Mouse (Mus musculus) layer of hippocampus, postnatal 36 days (tissue): ENCODE measurements around the gene BC037034. TPM values are rescaled to one million over a fixed set of nuclear protein-coding genes. Genes with fewer than 3 reads are reported as not detected.
A peak's percentile ranks its signal among the peaks of the same experiment; 100 is the strongest.

Experiments
- DNase-seq, 2 experiments: peaks; one replicate each; pipeline ENCODE4 v3.0.0; 2022
- total RNA-seq, 2 experiments: library from RNA; stranded (reverse); gene quantifications; 2 replicates each; pipeline ENCODE4 v1.2.3; 2021

BC037034 gene
- 10 to 100 TPM; 70.0 to 73.7 TPM for total RNA-seq

DNA sequence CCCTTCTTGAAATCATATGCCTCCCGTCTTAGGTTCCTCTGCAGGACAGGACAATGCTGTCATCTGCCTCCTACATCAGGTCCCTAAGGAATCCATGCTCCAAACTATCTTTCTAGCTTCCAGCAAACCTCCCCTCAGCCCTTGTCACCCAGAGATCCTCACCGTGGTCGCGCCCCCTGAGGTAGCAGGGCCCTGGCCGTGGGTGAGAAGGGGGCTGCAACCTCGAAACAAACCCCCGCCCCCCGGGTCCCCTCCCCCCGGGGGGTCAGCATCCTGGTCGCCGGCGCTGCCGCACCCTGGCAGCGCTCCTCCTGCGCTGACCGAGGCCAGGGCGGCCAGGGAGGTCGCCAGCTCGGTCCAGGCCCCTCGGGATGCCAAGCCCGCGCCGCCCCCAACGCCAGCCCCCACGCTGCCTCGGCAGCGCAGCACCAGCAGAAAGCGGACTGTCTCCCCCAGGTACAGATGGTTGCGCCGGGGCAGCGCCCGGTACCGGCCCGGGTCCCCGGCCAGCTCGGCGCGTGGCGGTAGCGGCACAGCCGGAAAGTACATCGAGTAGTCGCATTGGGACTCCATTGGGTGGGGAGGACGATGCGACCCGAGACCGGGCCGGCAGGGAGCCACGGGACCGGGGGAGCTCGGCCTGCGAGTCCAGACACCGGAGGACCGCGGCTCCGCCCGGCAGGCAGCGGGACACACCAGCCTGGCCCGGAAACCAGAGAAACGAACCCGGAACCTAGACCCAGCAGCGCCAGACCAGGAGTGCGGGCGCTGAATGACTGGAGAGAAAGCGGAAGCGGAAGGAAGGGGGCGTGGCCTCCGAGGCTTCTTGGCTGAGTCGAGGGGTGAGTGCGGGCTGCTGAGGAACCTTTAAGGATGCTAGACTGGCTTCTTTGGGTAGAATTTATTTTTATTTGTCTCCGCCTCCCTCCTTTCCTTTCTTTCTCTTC, at the start of gene BC037034:
BC037034 (minus strand) TSS at position 774 of the 947 bp plus-strand sequence.
- DNase-seq, result peak; percentile 87 to 90

DNA sequence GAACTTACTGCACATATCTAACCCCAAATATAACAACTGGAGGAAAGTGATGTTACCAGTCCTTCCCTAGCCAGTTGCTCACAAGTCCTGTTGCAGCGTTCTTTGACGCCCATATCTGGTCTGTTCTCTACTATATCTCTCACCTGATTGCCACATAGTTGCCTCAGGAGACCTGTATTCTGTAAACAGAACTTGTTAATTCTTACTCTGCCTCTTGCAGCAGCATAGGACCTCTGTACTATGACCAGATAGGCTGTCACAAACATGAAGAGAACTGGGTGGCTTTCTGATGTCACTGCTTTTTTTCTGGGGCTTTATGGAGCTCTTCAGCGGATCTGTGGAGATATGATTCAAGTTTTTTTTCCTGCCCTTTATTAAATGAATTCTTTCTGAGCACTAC, 49.0 kb upstream of the BC037034 start:
- no peak for DNase-seq

DNA sequence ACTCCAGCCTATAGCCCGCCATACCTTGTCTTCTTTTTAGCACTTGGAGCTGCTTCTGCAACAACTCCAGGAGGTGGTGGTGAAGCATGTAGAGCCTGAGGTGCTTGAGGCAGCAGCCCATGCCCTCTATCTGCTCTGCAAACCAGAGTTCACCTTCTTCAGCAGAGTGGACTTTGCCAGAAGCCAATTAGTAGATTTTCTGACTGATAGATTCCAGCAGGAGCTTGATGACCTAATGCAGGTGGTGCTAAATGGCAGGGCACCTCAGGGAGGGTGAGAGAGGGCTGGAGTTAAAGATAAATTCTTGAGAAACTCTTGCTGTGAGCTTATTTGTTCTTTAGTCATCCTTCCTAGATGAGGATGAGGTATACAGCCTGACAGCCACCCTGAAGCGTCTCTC, 35.8 kb upstream of the BC037034 start:
- DNase-seq, result no peak

DNA sequence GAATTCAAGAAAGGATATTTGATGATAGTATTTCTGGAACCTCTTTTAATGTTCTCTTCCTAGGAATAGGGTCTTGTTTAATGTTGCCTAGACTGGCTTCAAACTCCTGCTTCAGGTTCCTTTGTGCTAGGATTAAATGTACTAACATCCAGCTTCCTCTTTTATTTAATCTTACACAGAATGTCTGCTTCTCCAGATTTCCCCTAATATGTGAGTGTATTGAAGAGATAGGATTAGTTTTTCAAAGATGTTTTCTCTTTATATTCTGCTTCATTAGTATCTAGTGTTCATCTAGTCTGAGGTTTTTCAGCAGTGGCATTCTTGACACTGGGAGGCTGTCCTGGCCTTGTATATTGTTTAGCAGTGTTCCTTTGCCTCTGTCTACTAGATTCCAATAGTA, 30.3 kb upstream of the BC037034 start:
- DNase-seq, result no peak

DNA sequence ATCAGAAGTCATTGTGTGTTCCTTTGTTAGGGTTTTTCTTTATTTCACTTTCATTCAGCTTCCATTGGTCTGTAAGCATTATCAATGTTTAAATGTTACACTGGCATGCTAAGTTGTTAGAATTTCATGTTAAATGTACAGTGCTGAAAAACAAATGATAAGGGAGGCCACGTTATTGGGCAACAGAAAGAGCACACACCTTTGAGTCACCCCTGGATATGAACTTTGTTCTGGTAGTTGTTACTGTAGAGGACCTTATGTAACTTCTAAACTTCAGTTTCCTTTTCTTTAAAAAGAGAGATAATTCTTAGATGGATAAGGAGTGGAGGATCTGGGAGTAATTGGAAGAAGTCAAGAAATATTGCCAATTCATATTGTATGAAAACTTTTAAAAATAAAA, 27.8 kb upstream of the BC037034 start:
- DNase-seq, result no peak

DNA sequence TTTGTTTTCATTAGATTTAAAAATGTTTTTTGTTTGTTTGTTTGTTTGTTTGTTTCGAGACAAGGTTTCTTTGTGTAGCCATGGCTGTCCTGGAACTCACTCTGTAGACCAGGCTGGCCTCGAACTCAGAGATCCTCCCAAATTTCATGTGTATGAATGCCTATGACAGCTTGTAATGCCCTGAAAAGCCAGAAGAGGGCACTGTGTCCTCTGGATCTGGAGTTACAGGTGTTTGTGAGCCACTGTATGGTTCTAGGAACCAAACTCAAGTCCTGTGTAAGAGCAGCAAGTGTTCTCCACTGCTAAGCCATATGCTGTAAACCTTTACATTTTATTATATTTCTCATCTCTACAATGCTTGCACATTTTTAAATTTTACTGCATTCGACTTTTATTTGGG, 24.0 kb upstream of the BC037034 start:
- DNase-seq, result no peak

DNA sequence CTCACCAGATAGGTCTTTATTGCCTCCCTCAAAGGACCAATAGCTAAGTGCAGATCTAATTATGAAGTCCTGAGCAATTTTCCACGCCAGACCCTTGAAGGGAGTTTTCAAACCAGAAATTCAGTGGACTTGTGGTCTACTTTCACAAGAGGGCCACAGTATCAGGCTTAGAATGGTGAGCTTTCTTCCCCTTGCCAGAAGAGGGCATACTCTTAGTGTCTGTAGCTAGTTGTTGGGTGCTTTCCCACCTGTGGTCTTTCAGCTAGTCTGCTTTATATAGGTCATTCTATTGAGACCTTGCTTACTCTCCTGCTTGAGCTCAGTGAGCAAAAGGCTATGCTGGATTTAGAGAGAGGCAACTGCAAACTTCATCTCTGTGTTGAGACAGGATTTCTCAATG, 19.7 kb upstream of the BC037034 start:
- no peak for DNase-seq

DNA sequence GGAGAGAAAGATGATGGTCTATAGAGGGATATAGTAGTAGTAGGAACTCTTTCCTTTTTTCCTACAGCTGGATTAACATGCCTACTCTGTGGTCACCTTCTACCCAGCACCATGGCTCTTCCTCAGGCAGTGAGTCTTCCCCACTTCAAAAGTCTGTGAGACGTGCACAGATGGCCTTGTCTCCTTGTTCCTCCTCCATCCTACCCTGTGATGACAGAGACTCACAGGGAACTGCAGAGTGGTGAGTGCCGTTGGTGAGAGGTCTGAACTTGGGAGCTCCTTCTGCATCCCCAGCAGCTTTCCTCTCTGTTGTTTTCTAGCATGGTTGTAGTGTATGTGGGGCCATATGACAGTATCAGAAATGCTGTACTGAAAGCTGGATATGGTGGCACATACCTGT, 18.0 kb upstream of the BC037034 start:
- DNase-seq, result no peak

DNA sequence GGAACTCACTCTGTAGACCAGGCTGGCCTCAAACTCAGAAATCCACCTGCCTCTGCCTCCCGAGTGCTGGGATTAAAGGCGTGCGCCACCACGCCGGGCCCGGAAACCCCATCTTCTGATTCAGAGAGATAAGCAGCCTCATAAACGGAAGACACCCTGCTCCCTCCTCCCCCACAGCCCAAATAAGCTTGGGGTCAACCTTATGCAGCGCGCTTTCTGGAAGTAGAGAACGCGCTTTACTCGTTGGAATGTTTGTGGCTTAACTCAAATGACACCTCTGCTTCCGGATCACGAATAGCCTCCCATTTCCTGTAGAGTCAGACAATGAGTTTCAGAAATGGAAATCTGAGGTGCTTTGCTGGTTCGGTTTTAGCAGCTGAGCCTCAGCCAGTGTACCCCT, 17.0 kb upstream of the BC037034 start:
- DNase-seq, result no peak

DNA sequence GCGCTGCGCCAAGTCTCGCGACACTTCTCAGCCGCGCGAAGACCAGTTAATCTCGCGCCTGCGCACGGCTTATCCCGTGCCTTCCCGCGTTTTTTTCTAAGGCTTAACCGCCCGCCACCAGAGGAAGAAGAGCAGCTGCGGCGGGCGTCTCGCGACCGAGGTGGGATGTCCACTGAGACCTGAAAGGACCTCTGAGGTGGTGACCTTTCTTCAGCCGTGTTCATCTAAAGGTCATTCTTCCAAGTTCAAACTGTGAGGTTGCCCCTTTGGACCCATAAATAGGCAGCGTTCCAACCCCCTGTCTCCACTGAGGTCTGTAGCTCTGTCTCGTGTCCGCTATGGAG, 16.6 kb upstream of the BC037034 start:
- no peak for DNase-seq

DNA sequence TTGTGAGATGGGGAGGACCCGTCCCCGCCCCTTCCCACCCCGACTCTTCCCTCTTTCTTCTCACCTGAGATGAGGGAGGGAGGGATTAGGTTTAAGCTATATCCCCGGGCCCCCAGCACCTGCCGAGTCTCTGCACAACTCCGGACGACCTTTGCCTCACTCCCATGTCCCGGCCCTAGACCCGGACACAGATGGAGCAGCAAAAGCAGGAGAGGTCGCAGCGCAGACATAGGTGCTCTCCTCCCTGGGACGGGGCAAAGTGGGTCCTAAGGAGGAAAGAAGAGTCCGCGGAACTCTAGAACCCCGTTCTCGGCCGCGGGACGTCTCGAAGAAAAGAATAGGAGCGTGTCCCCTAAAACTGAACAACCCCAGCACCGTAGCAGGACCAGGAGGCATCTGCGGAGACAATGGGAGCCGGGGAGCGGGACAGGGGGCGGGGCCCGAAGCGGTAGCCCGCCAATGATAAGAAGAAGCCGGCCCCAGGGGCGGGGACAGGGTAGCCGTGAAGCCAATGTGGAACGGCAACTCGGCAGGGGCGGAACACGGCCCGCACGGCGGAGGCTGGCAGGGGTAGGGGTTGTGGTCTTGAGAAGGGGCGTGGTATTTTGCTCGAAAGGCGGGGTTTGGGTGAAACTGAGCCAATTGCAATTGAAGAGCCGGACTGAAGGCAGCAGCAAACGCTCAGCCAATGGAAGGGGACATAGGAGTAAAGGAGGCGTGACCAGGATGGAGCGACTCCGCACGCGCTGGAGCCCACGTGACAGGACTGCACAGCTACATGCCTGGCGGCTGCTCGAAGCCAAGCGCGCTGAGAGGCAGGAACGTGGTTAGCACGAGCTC, 16.0 kb upstream of the BC037034 start, which contains the start of the genes Gm43720, Gpc2 and Stag3:
Gm43720 (minus strand) TSS at position 374 of the 840 bp plus-strand sequence.
Gpc2 (minus strand) TSS at position 421 of the 840 bp plus-strand sequence.
Stag3 (plus strand) TSS at position 656 of the 840 bp plus-strand sequence.
- peak; percentile 78 to 84 for DNase-seq

DNA sequence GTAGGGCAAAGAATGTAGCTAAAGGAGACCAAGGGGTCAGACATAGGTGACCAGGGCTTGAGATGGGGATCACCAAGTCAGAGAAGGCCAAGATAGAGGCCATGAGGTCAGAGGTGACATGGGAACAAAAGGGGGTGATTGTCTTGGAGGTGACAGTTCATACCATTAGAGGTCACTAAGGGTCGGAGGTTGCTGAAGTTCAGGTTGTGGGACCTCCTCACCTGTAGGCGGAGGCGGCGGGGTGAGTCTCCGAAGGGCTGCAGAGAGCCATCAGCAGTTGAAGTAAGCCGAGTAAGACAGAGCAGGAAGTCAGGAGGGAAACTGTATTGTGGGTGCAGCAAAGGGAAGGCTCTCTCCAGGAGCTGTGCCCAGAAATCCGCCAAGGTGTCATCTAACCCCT, 14.2 kb upstream of the BC037034 start:
- no peak for DNase-seq

DNA sequence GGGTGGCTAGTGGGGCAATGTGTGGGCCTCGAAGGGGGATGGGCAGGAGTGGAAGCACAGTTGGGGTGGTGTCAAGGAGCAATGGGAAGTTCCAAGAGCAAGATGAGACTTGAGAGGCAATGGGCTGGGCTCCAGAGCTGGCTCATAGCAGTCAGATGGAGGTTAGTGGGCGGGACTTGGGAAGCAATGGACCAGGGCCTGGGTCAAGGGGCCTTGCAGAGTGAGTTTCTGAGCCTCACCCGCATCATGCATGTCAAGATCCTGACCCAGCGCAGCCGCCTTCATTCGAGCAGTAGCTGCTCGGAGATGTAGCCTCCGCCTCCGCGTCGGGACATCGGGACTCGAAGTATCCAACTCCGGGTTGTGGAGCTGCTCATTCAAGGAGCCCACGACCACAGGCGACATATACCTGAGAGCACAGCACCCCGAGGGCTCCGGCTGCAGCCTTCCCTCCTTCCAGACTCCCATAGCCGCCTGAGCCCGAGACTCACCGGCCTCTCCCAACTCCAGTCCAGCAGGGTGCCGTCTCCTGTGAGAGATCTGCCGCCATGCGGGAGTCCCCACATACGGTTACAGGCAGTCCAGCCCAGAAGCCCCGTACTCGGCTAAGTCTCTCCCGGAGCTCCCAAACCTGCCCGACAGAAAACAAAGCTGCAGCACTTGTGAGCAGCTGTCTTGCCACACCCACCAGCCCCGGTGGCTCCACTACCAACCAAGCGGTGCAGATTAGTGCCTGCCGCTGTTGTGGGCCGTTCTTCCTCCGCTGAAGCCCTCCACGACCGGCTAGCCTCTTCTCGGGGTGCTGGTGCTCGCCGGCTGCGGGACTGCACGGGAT, 11.6 kb upstream of the BC037034 start:
- no peak for DNase-seq

DNA sequence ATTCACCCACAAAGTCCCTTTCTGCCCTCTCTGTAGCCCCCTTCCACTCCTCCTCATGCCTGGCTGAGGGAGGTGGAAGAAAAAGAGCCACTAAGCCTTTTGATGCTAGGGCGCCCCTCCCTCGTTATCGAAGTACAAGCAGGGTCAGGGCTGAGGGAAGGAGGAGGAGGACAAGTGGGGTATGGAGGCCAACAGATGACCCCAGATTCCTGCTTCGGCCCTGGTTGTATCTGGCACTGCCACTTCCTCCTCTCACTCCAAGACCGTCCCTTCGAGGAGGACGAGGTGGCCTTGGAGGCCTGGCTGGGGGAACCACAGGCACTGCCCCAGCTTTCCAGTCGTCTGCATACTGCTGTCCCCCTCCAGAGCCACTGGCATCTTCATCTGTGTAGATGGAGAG, 10.4 kb upstream of the BC037034 start:
- DNase-seq, result no peak

DNA sequence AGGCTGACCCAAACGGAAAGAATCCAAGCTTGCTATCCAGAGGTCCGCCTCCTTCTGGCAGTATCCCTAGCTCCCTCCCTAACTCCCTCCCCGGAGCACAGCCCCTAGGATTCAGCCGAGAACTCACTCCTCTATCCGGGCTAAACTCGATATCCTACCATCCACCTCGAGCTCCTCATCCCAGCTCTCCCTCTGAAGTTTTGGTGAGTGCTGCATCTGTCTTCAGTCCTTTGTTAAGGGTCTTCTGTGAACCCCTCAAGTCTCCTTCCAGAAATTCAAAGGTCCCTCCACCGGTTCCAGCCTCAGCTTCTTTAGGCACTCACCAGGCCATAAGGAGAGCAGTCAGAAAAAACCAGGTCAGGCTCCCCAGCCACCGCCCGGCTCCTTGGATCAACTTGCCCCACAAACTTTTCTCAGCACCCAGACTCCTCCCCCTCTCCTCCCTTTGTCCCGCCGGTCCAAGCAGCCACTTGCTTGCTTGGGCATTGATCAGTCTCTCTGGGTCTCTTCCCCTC, 8.6 kb upstream of the BC037034 start, which contains the start of gene Gal3st4:
Gal3st4 (minus strand) TSS at position 432 of the 515 bp plus-strand sequence.
- DNase-seq, result no peak

DNA sequence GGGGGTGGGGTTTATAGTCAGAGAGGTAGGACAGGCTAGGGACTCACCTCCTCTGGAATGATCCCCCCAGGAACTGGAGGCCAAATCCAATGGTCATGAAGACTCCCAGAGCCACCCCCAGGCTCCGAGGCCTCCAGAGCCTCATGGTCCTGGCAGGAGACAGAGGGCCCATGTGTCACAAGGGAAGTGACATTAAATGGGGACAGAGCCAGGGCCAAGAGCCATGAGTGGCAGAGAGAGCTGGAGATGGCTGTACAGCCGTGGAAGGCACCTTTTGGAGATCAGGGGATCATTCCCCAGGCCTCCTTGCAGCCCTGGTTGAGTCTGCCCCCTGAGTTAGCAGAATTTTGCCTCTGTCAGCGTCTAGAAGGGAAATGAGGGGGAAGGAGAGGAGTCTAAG, 7.4 kb upstream of the BC037034 start:
- no peak for DNase-seq

DNA sequence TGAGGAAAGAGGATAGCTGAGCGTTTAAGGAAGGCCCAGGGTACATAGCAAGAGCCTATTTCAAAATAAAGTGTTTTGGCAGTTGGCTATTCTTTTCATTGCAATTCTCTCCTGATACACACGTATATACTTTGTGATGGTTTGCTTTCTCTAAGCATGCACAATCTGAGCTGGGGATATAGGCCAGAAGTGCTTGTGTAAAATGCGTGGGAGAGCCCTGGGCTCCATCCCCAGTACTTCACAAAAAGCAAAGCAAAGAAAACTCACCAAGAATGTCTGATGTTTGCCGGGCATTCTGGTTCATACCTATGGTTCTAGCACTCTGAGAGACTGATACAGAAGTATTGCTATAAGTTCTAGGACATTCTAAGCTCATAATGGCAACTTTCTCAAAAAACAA, 5.1 kb upstream of the BC037034 start:
- DNase-seq, result no peak

DNA sequence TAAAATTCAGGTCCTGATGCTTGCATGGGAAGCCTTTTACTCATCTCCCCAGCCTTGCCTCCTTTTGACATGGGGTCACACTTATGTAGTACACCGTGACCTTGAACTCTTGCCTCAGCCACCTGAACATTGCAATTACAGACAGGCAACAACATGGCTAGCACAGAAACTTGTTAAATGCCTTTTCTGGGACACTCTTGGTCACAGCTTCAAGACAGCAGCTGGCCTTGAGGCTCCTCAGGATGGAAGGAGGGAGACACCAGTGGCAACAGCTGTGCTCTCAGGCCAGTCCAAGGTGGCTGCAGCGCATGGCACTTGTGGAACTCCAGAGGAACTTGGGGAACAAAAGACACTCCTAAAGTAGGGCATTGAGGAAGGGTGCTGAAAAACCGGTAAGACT, 3.3 kb upstream of the BC037034 start:
- no peak for DNase-seq

DNA sequence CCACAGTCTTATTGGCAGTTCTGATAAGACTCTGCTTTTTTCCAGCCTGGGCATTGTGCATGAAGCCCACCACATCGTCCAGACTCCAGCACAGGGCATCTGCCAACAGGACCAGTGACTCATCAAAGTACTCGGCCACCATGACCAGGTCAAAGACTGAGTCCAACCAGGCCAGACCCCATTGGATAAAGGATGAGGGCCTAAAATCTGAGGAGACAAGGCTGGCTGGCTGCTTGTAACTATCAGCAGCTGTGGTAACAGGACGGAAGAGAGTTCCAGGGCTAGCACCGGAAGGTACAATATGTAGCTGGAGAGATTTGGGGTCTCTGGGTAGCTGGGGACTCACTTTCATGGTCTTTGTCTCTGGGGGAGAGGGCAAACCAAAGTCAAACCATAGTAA, 1.9 kb upstream of the BC037034 start:
- no peak for DNase-seq

DNA sequence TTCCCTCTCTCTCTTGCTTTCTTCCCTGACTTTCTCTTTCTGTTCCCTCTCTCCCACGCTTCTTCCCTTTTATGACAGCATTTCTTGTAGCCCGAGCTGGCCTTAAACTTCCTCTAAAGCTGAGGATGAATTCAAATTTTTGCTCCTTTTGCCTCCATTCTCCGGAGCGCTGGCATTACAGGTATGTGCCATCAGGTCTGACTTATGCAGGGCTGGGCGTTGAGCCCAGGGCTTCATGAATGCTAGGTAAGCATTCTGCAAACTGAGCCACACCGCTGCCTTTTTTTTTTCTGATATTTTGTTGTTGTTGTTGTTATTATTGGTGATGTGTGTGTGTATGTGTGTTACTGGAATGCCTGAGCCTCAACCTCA, 360 bp upstream of the BC037034 start:
- no peak for DNase-seq

DNA sequence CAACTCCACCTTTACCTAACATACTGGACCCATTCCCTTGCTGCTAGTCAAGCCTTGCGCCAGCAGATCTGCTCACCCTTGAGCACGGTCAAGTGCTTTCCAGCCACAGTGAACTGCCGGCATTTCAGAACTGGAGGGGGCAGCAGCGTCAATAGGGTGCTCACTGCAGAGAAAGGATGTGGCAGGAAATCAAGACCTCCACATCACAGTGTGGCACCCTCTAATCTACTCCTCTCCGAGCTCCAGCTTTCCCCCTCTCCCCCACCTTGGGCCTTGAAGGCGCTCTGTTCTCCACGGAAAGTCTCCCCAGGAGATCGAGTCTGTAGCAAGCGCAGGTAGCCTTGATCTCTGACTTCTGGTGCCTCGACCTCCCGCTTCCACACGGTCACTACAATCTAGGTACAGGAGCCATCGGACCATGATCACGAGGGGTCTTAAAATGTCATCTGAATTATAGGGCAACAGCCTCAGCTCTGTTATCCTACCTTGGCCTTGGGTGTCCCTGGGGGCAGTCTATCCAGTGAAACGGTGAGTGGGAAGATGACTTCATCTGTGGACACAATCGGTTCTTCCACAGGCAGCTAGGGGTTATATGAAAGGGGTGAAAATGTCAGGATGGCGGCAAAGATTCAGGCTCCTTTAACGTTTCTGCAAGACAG, 1.1 kb downstream of the BC037034 start:
- DNase-seq, result no peak

DNA sequence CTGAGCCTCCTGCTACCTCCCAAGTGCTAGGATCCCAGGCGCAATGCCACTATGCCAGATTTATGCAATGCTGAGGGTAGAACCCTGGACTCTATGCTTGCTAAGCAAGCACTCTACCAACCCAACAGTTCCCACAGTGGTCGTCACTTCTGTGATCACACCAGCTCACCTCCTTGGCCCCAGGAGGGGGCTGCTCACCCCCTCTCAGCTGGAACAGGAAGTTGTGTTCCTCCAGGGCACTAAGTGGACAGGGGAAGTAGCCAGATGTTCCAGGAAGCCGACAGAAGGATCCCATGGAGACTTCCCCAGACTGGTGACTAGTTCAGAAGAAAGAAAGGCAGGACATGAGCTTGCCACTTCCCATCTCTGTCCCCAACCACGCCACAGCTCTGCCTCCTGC, 1.8 kb downstream of the BC037034 start:
- no peak for DNase-seq
